Mouse (Mus musculus) urinary bladder, postnatal 10 days (tissue): ENCODE data around the gene Wfdc21.

Experiments used
- DNase-seq: peaks from one replicate; pipeline ENCODE4 v3.0.0; 2022; ENCODE audit warnings: low spot score

The Wfdc21 gene

GRCm38 (mm10) chr11:83802166-83802565, 55.4 kb downstream of the Wfdc21 start:
- DNase-seq, result no peak
